Mouse (Mus musculus) kidney, embryonic 14.5 days (tissue): Measurements from ENCODE around the gene Scarb1. TPM values are rescaled to one million over a fixed set of nuclear protein-coding genes. Genes with fewer than 3 reads are reported as not detected.

Source experiments
- ATAC-seq: fragments of 200-750 bp; cut with Nextera tagmentation; 2 replicates; pipeline ENCODE4 v1.8.0; 2017; ENCODE audit warnings: moderate number of reproducible peaks, mild to moderate bottlenecking, moderate TSS enrichment, moderate library complexity; ENCODE audit not compliant: low FRiP score, low TSS enrichment
- H3K27ac ChIP-seq: fragments of 300-500 bp; sonication (generic); 2 replicates; pipeline ENCODE4 v1.5.1; 2014; ENCODE audit warnings: low read depth, mild to moderate bottlenecking, low read length, moderate library complexity, mixed read lengths
- H3K27me3 ChIP-seq: fragments of 300-500 bp; sonication (generic); 2 replicates; pipeline ENCODE4 v1.6.1; 2014; ENCODE audit warnings: mild to moderate bottlenecking, low read length; ENCODE audit not compliant: control insufficient read depth, insufficient read depth
- H3K36me3 ChIP-seq: fragments of 300-500 bp; sonication (generic); 2 replicates; pipeline ENCODE4 v1.6.1; 2014; ENCODE audit warnings: low read length, mixed read lengths; ENCODE audit not compliant: control insufficient read depth, insufficient read depth
- H3K4me1 ChIP-seq: fragments of 300-500 bp; sonication (generic); 2 replicates; pipeline ENCODE4 v1.6.1; 2014; ENCODE audit warnings: low read length, mixed read lengths; ENCODE audit not compliant: control insufficient read depth, insufficient read depth
- H3K4me2 ChIP-seq: fragments of 300-500 bp; sonication (generic); replicated peaks from 2 replicates; pipeline ENCODE4 v1.6.1; 2014; ENCODE audit warnings: low read depth, mild to moderate bottlenecking, low read length
- H3K4me3 ChIP-seq: fragments of 300-500 bp; sonication (generic); 2 replicates; pipeline ENCODE4 v1.5.1; 2014; ENCODE audit warnings: mild to moderate bottlenecking, low read length
- H3K9ac ChIP-seq: fragments of 300-500 bp; sonication (generic); 2 replicates; pipeline ENCODE4 v1.6.1; 2014; ENCODE audit warnings: low read depth, mild to moderate bottlenecking, low read length, moderate library complexity
- H3K9me3 ChIP-seq: fragments of 300-500 bp; sonication (generic); 2 replicates; pipeline ENCODE4 v1.6.1; 2016; ENCODE audit warnings: low read length; ENCODE audit not compliant: control insufficient read depth
- WGBS: fragments of 180-500 bp; shearing (Covaris S2); extraction: QIAGEN DNeasy Blood & Tissue Kit; methylation state at CpG from one replicate; pipeline ENCODE4 v1.1.7; 2014; 5-methylcytosine and 5-hydroxymethylcytosine counted together
- polyA plus RNA-seq: library from polyadenylated mRNA; unstranded; fragments of >200 nt; fragmentation: Nextera tagmentation; extraction: Ambion mirVana; gene quantifications from 2 replicates; pipeline ENCODE4 v1.2.1, GENCODE M21; 2014

The Scarb1 gene
- polyA plus RNA-seq, 1 experiment from 2014 or later: 48.8 TPM

GRCm38 (mm10) chr5:125306824-125307223, 34.1 kb downstream of the Scarb1 start:
- ATAC-seq: no peak
- 89% methylated on average over 13 of the region's 13 CpGs for WGBS
- no peaks in the 10 kb centered on the region for H3K9me3 ChIP-seq
- no peak overlapping the region for H3K9ac ChIP-seq
- H3K27me3 ChIP-seq: no peaks in the 10 kb centered on the region
- no peak overlapping the region for H3K4me3 ChIP-seq
- no peak overlapping the region for H3K27ac ChIP-seq
- H3K4me2 ChIP-seq: no peak overlapping the region
- H3K4me1 ChIP-seq: peaks cover 25% of the 10 kb centered on the region; the same call in 1 of the 2 replicates
- H3K36me3 ChIP-seq: no peaks in the 10 kb centered on the region

- Histone ChIP-seq H3K9me3 (no peaks in the 10 kb centered on the region), H3K27ac (no peak overlapping the region), H3K4me2 (no peak overlapping the region), H3K4me3 (no peak overlapping the region), H3K4me1 (peaks cover 25% of the 10 kb centered on the region; the same call in 1 of the 2 replicates), H3K36me3 (no peaks in the 10 kb centered on the region), H3K27me3 (no peaks in the 10 kb centered on the region), H3K9ac (no peak overlapping the region)
- ATAC-seq: no peak
- WGBS: 85% methylated on average over 7 of the region's 7 CpGs
Measured at GRCm38 (mm10) chr5:125306372-125306771, 34.5 kb downstream of the Scarb1 start.

GRCm38 (mm10) chr5:125305229-125306081, 35.4 kb downstream of the Scarb1 start:
- H3K9me3 ChIP-seq: no peaks in the 10 kb centered on the region
- 62% methylated on average over 14 of the region's 14 CpGs for WGBS
- peaks cover 18% of the 10 kb centered on the region; the same call in 1 of the 2 replicates for H3K4me1 ChIP-seq
- ATAC-seq: 0 out of 2 replicates have a peak, but pooled peaks have one; percentile 33
- H3K27me3 ChIP-seq: no peaks in the 10 kb centered on the region
- no peak overlapping the region for H3K4me3 ChIP-seq
- H3K9ac ChIP-seq: no peak overlapping the region
- no peaks in the 10 kb centered on the region for H3K36me3 ChIP-seq
- H3K27ac ChIP-seq: no peak overlapping the region
- no peak overlapping the region for H3K4me2 ChIP-seq

- Histone ChIP-seq H3K4me3 (no peak overlapping the region), H3K4me2 (peak overlapping the region; percentile 34), H3K36me3 (peaks cover 9% of the 10 kb centered on the region), H3K27ac (no peak overlapping the region), H3K27me3 (no peaks in the 10 kb centered on the region), H3K9ac (no peak overlapping the region), H3K4me1 (0 out of 2 replicates have a peak, but pooled peaks cover 14% of the 10 kb centered on the region), H3K9me3 (peaks cover 4% of the 10 kb centered on the region; the same call in 1 of the 2 replicates)
- 19% methylated on average over 18 of the region's 18 CpGs for WGBS
- peak; percentile 85 for ATAC-seq
Measured at GRCm38 (mm10) chr5:125304245-125304856, 36.5 kb downstream of the Scarb1 start.

GRCm38 (mm10) chr5:125303055-125303454, 37.8 kb downstream of the Scarb1 start:
- Histone ChIP-seq H3K36me3 (peaks cover 16% of the 10 kb centered on the region), H3K27me3 (no peaks in the 10 kb centered on the region), H3K4me3 (no peak overlapping the region), H3K4me2 (no peak overlapping the region), H3K4me1 (0 out of 2 replicates have a peak, but pooled peaks cover 14% of the 10 kb centered on the region), H3K9me3 (peaks cover 4% of the 10 kb centered on the region; the same call in 1 of the 2 replicates), H3K9ac (no peak overlapping the region), H3K27ac (no peak overlapping the region)
- no peak for ATAC-seq
- 87% methylated on average over 6 of the region's 6 CpGs for WGBS

- Histone ChIP-seq H3K9me3 (peaks cover 7% of the 10 kb centered on the region; the same call in 1 of the 2 replicates), H3K4me3 (no peak overlapping the region), H3K9ac (no peak overlapping the region), H3K27me3 (no peaks in the 10 kb centered on the region), H3K4me2 (no peak overlapping the region), H3K4me1 (no peaks in the 10 kb centered on the region), H3K36me3 (peaks cover 33% of the 10 kb centered on the region), H3K27ac (no peak overlapping the region)
- ATAC-seq: no peak
- WGBS: 87% methylated on average over 9 of the region's 9 CpGs
Measured at GRCm38 (mm10) chr5:125298234-125298633, 42.7 kb downstream of the Scarb1 start.

- Histone ChIP-seq H3K9me3 (peaks cover 7% of the 10 kb centered on the region; the same call in 1 of the 2 replicates), H3K36me3 (peaks cover 36% of the 10 kb centered on the region)
- WGBS: 89% methylated on average over 7 of the region's 7 CpGs
Measured at GRCm38 (mm10) chr5:125297171-125297570, 43.7 kb downstream of the Scarb1 start.

GRCm38 (mm10) chr5:125292951-125293350, 47.9 kb downstream of the Scarb1 start:
- WGBS: 40% methylated on average over 7 of the region's 7 CpGs
- H3K4me2 ChIP-seq: no peak overlapping the region
- H3K4me1 ChIP-seq: no peaks in the 10 kb centered on the region
- peak; percentile 25; the same call in 1 of the 2 replicates for ATAC-seq
- H3K4me3 ChIP-seq: no peak overlapping the region
- H3K27ac ChIP-seq: no peak overlapping the region
- peaks cover 3% of the 10 kb centered on the region; the same call in 1 of the 2 replicates for H3K9me3 ChIP-seq
- no peaks in the 10 kb centered on the region for H3K27me3 ChIP-seq
- peaks cover 21% of the 10 kb centered on the region for H3K36me3 ChIP-seq
- H3K9ac ChIP-seq: no peak overlapping the region

More at GRCm38 (mm10) chr5:125297171-125297570, 43.7 kb downstream of the Scarb1 start:
- ATAC-seq: no peak
- Histone ChIP-seq H3K9ac (no peak overlapping the region), H3K4me1 (no peaks in the 10 kb centered on the region), H3K4me2 (no peak overlapping the region), H3K27me3 (no peaks in the 10 kb centered on the region), H3K27ac (no peak overlapping the region), H3K4me3 (no peak overlapping the region)

GRCm38 (mm10) chr5:125291895-125292294, 49.0 kb downstream of the Scarb1 start:
- Histone ChIP-seq H3K9me3 (peaks cover 3% of the 10 kb centered on the region; the same call in 1 of the 2 replicates), H3K4me1 (no peaks in the 10 kb centered on the region), H3K4me3 (no peak overlapping the region), H3K27ac (no peak overlapping the region), H3K4me2 (no peak overlapping the region), H3K27me3 (no peaks in the 10 kb centered on the region), H3K9ac (no peak overlapping the region), H3K36me3 (peaks cover 18% of the 10 kb centered on the region)
- no peak for ATAC-seq
- 89% methylated on average over 8 of the region's 8 CpGs for WGBS
